ENCODE assay signal across 31 mouse cellular contexts in the genomic region with DNA sequence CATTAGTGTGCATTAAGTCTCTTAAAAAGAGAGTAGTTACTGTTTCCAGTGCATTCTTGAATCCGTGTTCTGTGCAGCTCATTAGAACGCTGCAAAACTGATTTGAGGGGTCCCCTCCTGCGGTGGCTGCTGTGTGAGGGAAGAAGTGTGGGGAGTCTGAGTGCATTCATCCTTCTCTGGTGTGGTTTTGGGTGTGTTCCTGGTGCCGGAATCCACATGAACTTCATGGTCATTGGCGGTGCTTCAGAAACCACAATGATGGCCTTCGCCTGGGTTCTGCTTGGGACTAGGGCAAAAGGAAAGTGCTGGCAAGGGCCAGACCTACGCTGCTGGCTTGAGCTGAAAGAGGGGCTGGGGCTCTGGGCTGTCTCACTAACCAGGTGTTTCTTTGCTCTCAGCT. TPM values are rescaled to one million over a fixed set of nuclear protein-coding genes. Genes with fewer than 3 reads are reported as not detected.
DNase-seq lines count a peak whose midpoint lies in the region; ATAC-seq lines count a peak whose summit lies in the region.
"Had no signal": no experiment of that assay in that cellular context is flagged by ENCODE, and none has a peak within 500 bp of the region (broad histone marks: within the 10 kb centered on the region; RNA-seq: fewer than 3 reads in every experiment).

No protein-coding gene starts in this region.

- ATAC-seq in granulocyte monocyte progenitor cell, adult 5-6 weeks (replicated peaks; ENCODE audit: poor library complexity, severe bottlenecking): peak; percentile 54
- ATAC-seq: forebrain, embryonic 15.5 days; inflammation-experienced regulatory T-cells, adult 6 months; midbrain, embryonic 15.5 days had no signal

- peak; percentile 60 for DNase-seq in adrenal gland, adult 2 months
- no peak for DNase-seq in adrenal gland, postnatal 14 days
- peak; percentile 21 for DNase-seq in ovary, postnatal 36 days (ENCODE audit: low spot score)
- DNase-seq in ovary, postnatal 10 days (ENCODE audit: low spot score): no peak
- DNase-seq in lung, postnatal 10 days: no peak
- DNase-seq in retina, embryonic 14.5 days (ENCODE audit: low spot score): no peak
- DNase-seq in left cerebral cortex, adult 18-20 months (ENCODE audit: low spot score in 2 of 2): no peak
- DNase-seq: B cell, adult 2 months; cerebellum, adult 11-12 months; cerebellum, postnatal 10 days; gastrocnemius, postnatal 36 days; kidney, adult 18-20 months; kidney, postnatal 4 days; lung, embryonic 14.5 days; lung, postnatal 36 days; thymus, postnatal 25 days had no signal

RNA-seq across cellular contexts. Expression of gene Gm45521, which starts 22.9 kb away (rescaled TPM):
- total RNA-seq in adrenal gland, adult 2 months (2021): not detected
- polyA plus RNA-seq in adrenal gland, adult 2 months (2012; rRNA removed): not detected in 2 replicates
- not detected in 2 replicates for total RNA-seq in adrenal gland, postnatal 14 days (2021)
- total RNA-seq in granulocyte monocyte progenitor cell, adult 5-6 weeks (2014; fragmentation: Nextera tagmentation): not detected in 2 replicates
- not detected in 2 replicates for total RNA-seq in granulocyte monocyte progenitor cell, adult 5-6 weeks (2017)
- total RNA-seq in left cerebral cortex, adult 18-20 months (2021): not detected
- total RNA-seq: CH12.LX; G1E; gastrocnemius, postnatal 36 days; heart, adult 8-10 months; heart, postnatal 25 days had no signal
- polyA plus RNA-seq: embryonic facial prominence, embryonic 12.5 days; forebrain, embryonic 15.5 days; G1E; heart, embryonic 14.5 days; inflammation-experienced regulatory T-cells, adult 6 months; kidney, embryonic 16.5 days; liver, embryonic 11.5 days; lung, embryonic 14.5 days; neural tube, embryonic 15.5 days; spleen, adult 2 months; stomach, embryonic 14.5 days had no signal

Comparison
In these comparisons a context has a peak if more than half of its experiments do, and no peak if none do; other contexts are left out.
1. DNase-seq: peak in adrenal gland, adult 2 months (single experiment) and ovary, postnatal 36 days (single experiment); none in adrenal gland, postnatal 14 days (single experiment), ovary, postnatal 10 days (single experiment), lung, postnatal 10 days (single experiment), retina, embryonic 14.5 days (single experiment) and left cerebral cortex, adult 18-20 months (0 of 2).